Mouse (Mus musculus): ENCODE results near the gene Aes. TPM values are rescaled to one million over a fixed set of nuclear protein-coding genes. Genes with fewer than 3 reads are reported as not detected.

Gene Aes
- 286 TPM for polyA plus RNA-seq (2014; fragmentation: Illumina TruSeq; extraction: RNeasy Lipid Tissue Mini Kit (QIAGEN cat#74804); ENCODE audit: low read depth, low replicate concordance)

DNA sequence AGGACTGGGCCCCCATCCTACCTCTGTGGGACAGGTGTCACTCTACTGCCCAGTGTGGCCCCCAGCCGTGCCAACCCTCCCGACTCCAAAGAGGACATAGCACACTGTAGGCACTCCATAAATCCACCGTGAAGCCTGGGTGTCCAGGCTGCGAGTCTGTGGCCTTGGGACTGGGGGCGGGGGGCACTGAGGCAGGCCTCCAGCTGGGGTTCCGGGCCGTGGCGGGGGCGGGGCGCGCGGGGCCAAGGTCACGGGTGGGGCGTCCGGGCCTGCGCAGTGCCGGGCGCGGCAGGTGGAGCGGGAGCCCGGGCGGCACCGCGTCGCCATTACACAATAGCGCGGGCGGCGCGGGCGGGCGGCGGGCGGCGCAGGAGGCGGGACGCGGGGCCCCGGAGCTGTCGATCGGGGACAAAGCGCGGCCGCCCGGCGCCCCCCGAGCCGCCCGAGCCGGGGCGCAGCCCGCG is at the start of gene Aes:
Aes (plus strand) TSS at position 326 of the 464 bp plus-strand sequence.

DNA sequence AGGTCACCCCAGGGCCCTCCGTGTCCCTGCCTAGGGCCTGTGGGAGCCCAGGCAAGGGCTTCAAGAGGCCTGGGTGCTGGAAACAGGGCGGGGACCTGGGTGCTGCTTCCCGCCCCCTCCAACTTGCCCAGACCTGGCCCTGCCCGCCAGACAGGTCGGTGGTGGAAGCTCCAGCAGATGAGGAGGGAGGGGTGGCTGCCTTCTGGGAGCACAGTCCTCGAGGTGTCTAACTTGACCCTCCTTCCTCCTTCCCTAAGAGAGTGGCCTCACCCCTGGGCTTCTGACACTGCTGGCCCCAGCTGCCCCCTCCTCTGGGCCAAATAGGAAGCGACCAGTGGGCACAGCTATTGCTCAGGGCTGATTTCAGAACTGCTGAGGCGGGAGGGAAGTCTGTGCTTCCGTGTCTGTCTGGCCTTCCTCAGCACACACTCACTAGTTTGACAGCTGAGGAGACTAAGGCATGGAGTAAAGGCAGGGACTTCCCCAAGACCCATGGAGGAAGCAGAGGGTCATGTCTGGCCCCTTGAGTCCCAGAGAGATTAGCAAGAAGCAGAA is 35.2 kb upstream of the Aes start, which contains the start of gene Gna15:
Gna15 (minus strand) TSS at position 175 of the 555 bp plus-strand sequence.

DNA sequence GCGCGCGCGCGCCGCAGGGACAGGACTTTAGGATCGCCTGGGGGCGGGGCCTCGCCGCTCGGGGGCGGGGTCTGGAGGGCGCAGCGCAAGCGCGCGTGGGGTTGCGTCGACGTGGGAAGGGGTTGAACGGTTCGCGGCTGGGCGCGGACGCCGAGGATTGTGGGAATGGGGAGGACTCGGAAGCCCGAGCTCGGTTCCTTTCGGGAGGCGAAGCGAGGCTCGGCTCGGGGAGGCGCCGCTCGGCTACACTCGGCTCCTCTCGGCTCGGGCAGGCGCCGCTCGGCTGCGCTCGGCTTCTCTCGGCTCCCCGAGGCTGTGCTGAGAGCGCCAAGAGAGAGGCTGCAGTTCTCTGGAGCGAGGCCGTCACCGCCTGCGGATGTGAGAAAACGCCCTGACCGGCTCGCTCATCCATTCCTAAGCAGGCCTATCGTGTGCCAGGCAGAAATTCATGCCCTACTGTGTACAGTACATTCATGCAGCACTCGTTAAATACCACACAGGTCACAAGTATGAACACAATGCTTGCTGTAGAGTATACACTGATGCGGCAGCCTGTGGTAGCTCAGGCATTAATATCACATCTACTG is 14.0 kb upstream of the Aes start, which contains the start of gene Gna11:
Gna11 (minus strand) TSS at position 30 of the 587 bp plus-strand sequence.

GRCm38 (mm10) chr10:81574081-81575056 is 15.1 kb downstream of the Aes start, which contains the start of gene Tle2:
Tle2 (plus strand) TSS chr10:81574561.

GRCm38 (mm10) chr10:81600738-81601203 is 41.5 kb downstream of the Aes start, which contains the start of gene Tle6:
Tle6 (minus strand) TSS chr10:81601073.

DNA sequence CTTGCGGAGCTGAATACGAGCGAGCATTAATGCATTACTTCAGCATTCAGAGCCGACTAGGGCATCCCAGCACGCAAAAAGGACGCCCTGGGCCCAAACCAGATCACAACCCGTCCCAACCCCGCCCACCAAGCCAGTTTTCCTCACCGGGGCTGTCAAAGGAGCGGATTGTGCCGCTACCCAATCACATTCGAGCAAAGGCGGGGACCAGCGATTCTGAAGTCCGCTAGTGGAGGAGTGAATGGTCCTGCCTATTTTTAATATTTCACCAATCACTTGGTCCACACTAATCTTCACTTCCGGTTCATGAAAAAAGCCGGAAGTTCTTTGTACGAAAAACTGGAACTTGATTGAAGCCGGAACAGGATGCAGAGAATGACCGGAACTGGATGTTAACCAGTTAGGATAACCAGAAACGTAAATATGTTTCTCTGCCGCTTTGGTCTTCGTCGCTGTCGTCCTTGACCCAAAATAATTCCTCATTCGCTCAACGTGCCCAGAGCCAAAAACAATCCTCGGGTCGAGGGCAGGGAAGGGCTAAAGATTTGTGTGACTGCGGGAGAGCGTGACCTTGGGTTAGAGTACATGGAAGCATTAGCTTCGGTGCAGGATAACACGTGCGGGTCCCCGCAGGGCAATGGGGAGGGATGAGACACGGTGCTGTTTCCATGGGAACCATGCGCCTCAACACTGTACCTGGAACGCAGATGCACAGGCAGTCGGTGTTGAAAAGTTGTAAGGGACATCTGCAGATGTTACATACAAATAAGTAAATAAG is 46.9 kb downstream of the Aes start, which contains the start of gene BC025920:
BC025920 (plus strand) TSS at position 297 of the 778 bp plus-strand sequence.

Other genes with a start within 250 kb of the Aes start
- gene Cactin, start 238.4 kb upstream of the Aes start, polyA plus RNA-seq (2014; fragmentation: Illumina TruSeq; extraction: RNeasy Lipid Tissue Mini Kit (QIAGEN cat#74804); ENCODE audit: low read depth, low replicate concordance), result 18.5 TPM
- 2.7 TPM for gene Tbxa2r, start 230.8 kb upstream of the Aes start, polyA plus RNA-seq (2014; fragmentation: Illumina TruSeq; extraction: RNeasy Lipid Tissue Mini Kit (QIAGEN cat#74804); ENCODE audit: low read depth, low replicate concordance)
- 1.1 TPM for gene Gipc3, start 216.2 kb upstream of the Aes start, polyA plus RNA-seq (2014; fragmentation: Illumina TruSeq; extraction: RNeasy Lipid Tissue Mini Kit (QIAGEN cat#74804); ENCODE audit: low read depth, low replicate concordance)
- gene Hmg20b, start 209.0 kb upstream of the Aes start, polyA plus RNA-seq (2014; fragmentation: Illumina TruSeq; extraction: RNeasy Lipid Tissue Mini Kit (QIAGEN cat#74804); ENCODE audit: low read depth, low replicate concordance), result 63.1 TPM
- gene Mfsd12, start 202.0 kb upstream of the Aes start, polyA plus RNA-seq (2014; fragmentation: Illumina TruSeq; extraction: RNeasy Lipid Tissue Mini Kit (QIAGEN cat#74804); ENCODE audit: low read depth, low replicate concordance), result 22.3 TPM
- 2.1 TPM for gene 4930404N11Rik, start 193.7 kb upstream of the Aes start, polyA plus RNA-seq (2014; fragmentation: Illumina TruSeq; extraction: RNeasy Lipid Tissue Mini Kit (QIAGEN cat#74804); ENCODE audit: low read depth, low replicate concordance)
- gene Fzr1, start 181.0 kb upstream of the Aes start, polyA plus RNA-seq (2014; fragmentation: Illumina TruSeq; extraction: RNeasy Lipid Tissue Mini Kit (QIAGEN cat#74804); ENCODE audit: low read depth, low replicate concordance), result 22.5 TPM
- gene Dohh, start 175.1 kb upstream of the Aes start, polyA plus RNA-seq (2014; fragmentation: Illumina TruSeq; extraction: RNeasy Lipid Tissue Mini Kit (QIAGEN cat#74804); ENCODE audit: low read depth, low replicate concordance), result 66.8 TPM
- 2.8 TPM for gene Gm48551, start 175.0 kb upstream of the Aes start, polyA plus RNA-seq (2014; fragmentation: Illumina TruSeq; extraction: RNeasy Lipid Tissue Mini Kit (QIAGEN cat#74804); ENCODE audit: low read depth, low replicate concordance)
- 1.7 TPM for gene Gm48552, start 170.5 kb upstream of the Aes start, polyA plus RNA-seq (2014; fragmentation: Illumina TruSeq; extraction: RNeasy Lipid Tissue Mini Kit (QIAGEN cat#74804); ENCODE audit: low read depth, low replicate concordance)
- 53.6 TPM for gene Smim24, start 166.4 kb upstream of the Aes start, polyA plus RNA-seq (2014; fragmentation: Illumina TruSeq; extraction: RNeasy Lipid Tissue Mini Kit (QIAGEN cat#74804); ENCODE audit: low read depth, low replicate concordance)
- gene Nfic, start 103.9 kb upstream of the Aes start, polyA plus RNA-seq (2014; fragmentation: Illumina TruSeq; extraction: RNeasy Lipid Tissue Mini Kit (QIAGEN cat#74804); ENCODE audit: low read depth, low replicate concordance), result 48.7 TPM
- 1.2 TPM for gene Celf5, start 76.8 kb upstream of the Aes start, polyA plus RNA-seq (2014; fragmentation: Illumina TruSeq; extraction: RNeasy Lipid Tissue Mini Kit (QIAGEN cat#74804); ENCODE audit: low read depth, low replicate concordance)
- gene Ncln, start 63.1 kb upstream of the Aes start, polyA plus RNA-seq (2014; fragmentation: Illumina TruSeq; extraction: RNeasy Lipid Tissue Mini Kit (QIAGEN cat#74804); ENCODE audit: low read depth, low replicate concordance), result 50.8 TPM
- 0.93 TPM for gene S1pr4, start 59.4 kb upstream of the Aes start, polyA plus RNA-seq (2014; fragmentation: Illumina TruSeq; extraction: RNeasy Lipid Tissue Mini Kit (QIAGEN cat#74804); ENCODE audit: low read depth, low replicate concordance)
- gene Gna15, start 35.3 kb upstream of the Aes start, polyA plus RNA-seq (2014; fragmentation: Illumina TruSeq; extraction: RNeasy Lipid Tissue Mini Kit (QIAGEN cat#74804); ENCODE audit: low read depth, low replicate concordance), result 2.9 TPM
- gene Gna11, start 14.3 kb upstream of the Aes start, polyA plus RNA-seq (2014; fragmentation: Illumina TruSeq; extraction: RNeasy Lipid Tissue Mini Kit (QIAGEN cat#74804); ENCODE audit: low read depth, low replicate concordance), result 118 TPM
- gene Tle2, start 15.1 kb downstream of the Aes start, polyA plus RNA-seq (2014; fragmentation: Illumina TruSeq; extraction: RNeasy Lipid Tissue Mini Kit (QIAGEN cat#74804); ENCODE audit: low read depth, low replicate concordance), result 45.0 TPM
- 15.3 TPM for gene Tle6, start 41.6 kb downstream of the Aes start, polyA plus RNA-seq (2014; fragmentation: Illumina TruSeq; extraction: RNeasy Lipid Tissue Mini Kit (QIAGEN cat#74804); ENCODE audit: low read depth, low replicate concordance)
- 3.6 TPM for gene BC025920, start 46.8 kb downstream of the Aes start, polyA plus RNA-seq (2014; fragmentation: Illumina TruSeq; extraction: RNeasy Lipid Tissue Mini Kit (QIAGEN cat#74804); ENCODE audit: low read depth, low replicate concordance)
- gene Sirt6, start 68.3 kb downstream of the Aes start, polyA plus RNA-seq (2014; fragmentation: Illumina TruSeq; extraction: RNeasy Lipid Tissue Mini Kit (QIAGEN cat#74804); ENCODE audit: low read depth, low replicate concordance), result 18.6 TPM
- gene Ankrd24, start 69.1 kb downstream of the Aes start, polyA plus RNA-seq (2014; fragmentation: Illumina TruSeq; extraction: RNeasy Lipid Tissue Mini Kit (QIAGEN cat#74804); ENCODE audit: low read depth, low replicate concordance), result 21.9 TPM
- gene Gm10778, start 89.6 kb downstream of the Aes start, polyA plus RNA-seq (2014; fragmentation: Illumina TruSeq; extraction: RNeasy Lipid Tissue Mini Kit (QIAGEN cat#74804); ENCODE audit: low read depth, low replicate concordance), result 3.5 TPM
- 4.7 TPM for gene Zfp433, start 145.3 kb downstream of the Aes start, polyA plus RNA-seq (2014; fragmentation: Illumina TruSeq; extraction: RNeasy Lipid Tissue Mini Kit (QIAGEN cat#74804); ENCODE audit: low read depth, low replicate concordance)
- 4.1 TPM for gene Gm3055, start 211.7 kb downstream of the Aes start, polyA plus RNA-seq (2014; fragmentation: Illumina TruSeq; extraction: RNeasy Lipid Tissue Mini Kit (QIAGEN cat#74804); ENCODE audit: low read depth, low replicate concordance)